Mouse (Mus musculus): ENCODE data around the gene Casp3. TPM values are rescaled to one million over a fixed set of nuclear protein-coding genes. Genes with fewer than 3 reads are reported as not detected.

The Casp3 gene
- polyA plus RNA-seq, 1 experiment from 2014 or later = 208 TPM

GRCm38 (mm10) chr8:46639010-46639571 lies 22.0 kb downstream of the Casp3 start:
- no peak overlapping the region for H3K27ac ChIP-seq
- H3K9me3 ChIP-seq (replicated peaks) = no peaks in the 10 kb centered on the region
- H3K4me3 ChIP-seq = no peak overlapping the region
- H3K4me1 ChIP-seq = peaks cover 8% of the 10 kb centered on the region
- ATAC-seq = peak; percentile 68; the same call in 1 of the 2 replicates
- H3K36me3 ChIP-seq (ENCODE audit: poor library complexity, severe bottlenecking) = peaks cover 71% of the 10 kb centered on the region
- 54% methylated on average over 6 of the region's 6 CpGs for WGBS
- H3K4me2 ChIP-seq = no peak overlapping the region
- no peaks in the 10 kb centered on the region for H3K27me3 ChIP-seq
- H3K9ac ChIP-seq = no peak overlapping the region

- no peaks in the 10 kb centered on the region for H3K27me3 ChIP-seq
- peaks cover 65% of the 10 kb centered on the region for H3K36me3 ChIP-seq (ENCODE audit: poor library complexity, severe bottlenecking)
- H3K4me2 ChIP-seq = no peak overlapping the region
- no peak overlapping the region for H3K27ac ChIP-seq
- 87% methylated on average over 5 of the region's 5 CpGs for WGBS
- H3K4me1 ChIP-seq = peaks cover 8% of the 10 kb centered on the region
- no peak overlapping the region for H3K9ac ChIP-seq
- no peak overlapping the region for H3K4me3 ChIP-seq
- ATAC-seq = no peak
- H3K9me3 ChIP-seq (replicated peaks) = no peaks in the 10 kb centered on the region
Observed at GRCm38 (mm10) chr8:46639852-46640251, 22.8 kb downstream of the Casp3 start.

GRCm38 (mm10) chr8:46641272-46641671 lies 24.2 kb downstream of the Casp3 start:
- Histone ChIP-seq H3K27me3 (no peaks in the 10 kb centered on the region), H3K9me3 (replicated peaks) (no peaks in the 10 kb centered on the region), H3K4me3 (no peak overlapping the region), H3K36me3 (ENCODE audit: poor library complexity, severe bottlenecking) (peaks cover 50% of the 10 kb centered on the region), H3K27ac (no peak overlapping the region), H3K4me2 (no peak overlapping the region), H3K4me1 (peaks cover 8% of the 10 kb centered on the region), H3K9ac (no peak overlapping the region)
- no peak for ATAC-seq
- WGBS = 91% methylated on average over 5 of the region's 5 CpGs

GRCm38 (mm10) chr8:46648421-46648820 lies 31.3 kb downstream of the Casp3 start:
- no peak overlapping the region for H3K27ac ChIP-seq
- no peak for ATAC-seq
- peaks cover 1% of the 10 kb centered on the region; the same call in 1 of the 2 replicates for H3K36me3 ChIP-seq (ENCODE audit: poor library complexity, severe bottlenecking)
- WGBS = 94% methylated on average over 4 of the region's 4 CpGs
- no peak overlapping the region for H3K4me2 ChIP-seq
- H3K27me3 ChIP-seq = no peaks in the 10 kb centered on the region
- H3K4me3 ChIP-seq = no peak overlapping the region
- no peaks in the 10 kb centered on the region for H3K4me1 ChIP-seq
- H3K9ac ChIP-seq = no peak overlapping the region
- H3K9me3 ChIP-seq (replicated peaks) = no peaks in the 10 kb centered on the region

GRCm38 (mm10) chr8:46651872-46652271 lies 34.8 kb downstream of the Casp3 start:
- H3K4me2 ChIP-seq = no peak overlapping the region
- no peak overlapping the region for H3K9ac ChIP-seq
- H3K4me3 ChIP-seq = no peak overlapping the region
- H3K4me1 ChIP-seq = no peaks in the 10 kb centered on the region
- no peaks in the 10 kb centered on the region for H3K27me3 ChIP-seq
- H3K27ac ChIP-seq = no peak overlapping the region
- ATAC-seq = no peak
- no peaks in the 10 kb centered on the region for H3K9me3 ChIP-seq (replicated peaks)
- no peaks in the 10 kb centered on the region for H3K36me3 ChIP-seq (ENCODE audit: poor library complexity, severe bottlenecking)
- WGBS = 81% methylated on average over 9 of the region's 9 CpGs

GRCm38 (mm10) chr8:46655919-46656318 lies 38.8 kb downstream of the Casp3 start:
- Histone ChIP-seq H3K4me3 (no peak overlapping the region), H3K9ac (no peak overlapping the region), H3K36me3 (ENCODE audit: poor library complexity, severe bottlenecking) (no peaks in the 10 kb centered on the region), H3K4me1 (no peaks in the 10 kb centered on the region), H3K27ac (no peak overlapping the region), H3K27me3 (no peaks in the 10 kb centered on the region), H3K4me2 (no peak overlapping the region), H3K9me3 (replicated peaks) (no peaks in the 10 kb centered on the region)
- WGBS = 87% methylated on average over 2 of the region's 2 CpGs
- no peak for ATAC-seq

GRCm38 (mm10) chr8:46671496-46671895 lies 54.4 kb downstream of the Casp3 start:
- Histone ChIP-seq H3K27ac (no peak overlapping the region), H3K4me1 (no peaks in the 10 kb centered on the region), H3K4me3 (no peak overlapping the region), H3K36me3 (ENCODE audit: poor library complexity, severe bottlenecking) (no peaks in the 10 kb centered on the region), H3K9ac (no peak overlapping the region), H3K27me3 (no peaks in the 10 kb centered on the region), H3K4me2 (no peak overlapping the region), H3K9me3 (replicated peaks) (peaks cover 6% of the 10 kb centered on the region)
- peak; percentile 27; the same call in 1 of the 2 replicates for ATAC-seq
- 1% methylated on average over 2 of the region's 2 CpGs for WGBS

GRCm38 (mm10) chr8:46680671-46681365 lies 63.7 kb downstream of the Casp3 start:
- Histone ChIP-seq H3K36me3 (ENCODE audit: poor library complexity, severe bottlenecking) (no peaks in the 10 kb centered on the region), H3K9ac (no peak overlapping the region), H3K4me3 (no peak overlapping the region), H3K27me3 (no peaks in the 10 kb centered on the region), H3K27ac (no peak overlapping the region), H3K9me3 (replicated peaks) (no peaks in the 10 kb centered on the region), H3K4me2 (no peak overlapping the region), H3K4me1 (no peaks in the 10 kb centered on the region)
- 70% methylated on average over 5 of the region's 5 CpGs for WGBS
- no peak for ATAC-seq

- peak; percentile 100 for ATAC-seq
- Histone ChIP-seq H3K36me3 (ENCODE audit: poor library complexity, severe bottlenecking) (no peaks in the 10 kb centered on the region), H3K4me1 (peaks cover 10% of the 10 kb centered on the region), H3K9ac (peak overlapping the region; percentile 78), H3K27ac (peak overlapping the region; percentile 87), H3K4me2 (peak overlapping the region; percentile 56), H3K27me3 (no peaks in the 10 kb centered on the region), H3K9me3 (replicated peaks) (no peaks in the 10 kb centered on the region), H3K4me3 (peak overlapping the region; percentile 61)
- under 1% methylated on average over 19 of the region's 19 CpGs for WGBS
Observed at GRCm38 (mm10) chr8:46686664-46687336, 69.7 kb downstream of the Casp3 start.

Other genes with a start within 250 kb of the Casp3 start
- 5.8 and 6.7 TPM in 2 replicates for gene Acsl1, start 146.3 kb upstream of the Casp3 start, polyA plus RNA-seq (2015; fragmentation: Nextera tagmentation; extraction: Ambion mirVana)
- 23.0 and 25.5 TPM in 2 replicates for gene Cenpu, start 65.3 kb upstream of the Casp3 start, polyA plus RNA-seq (2015; fragmentation: Nextera tagmentation; extraction: Ambion mirVana)
- 8.3 and 10.3 TPM in 2 replicates for gene Primpol, start 79 bp upstream of the Casp3 start, polyA plus RNA-seq (2015; fragmentation: Nextera tagmentation; extraction: Ambion mirVana)
- 10.9 and 13.7 TPM in 2 replicates for gene Irf2, start 122.4 kb downstream of the Casp3 start, polyA plus RNA-seq (2015; fragmentation: Nextera tagmentation; extraction: Ambion mirVana)